Mouse (Mus musculus) c-Kit-positive CD71-positive TER-119-positive erythroid progenitor cells, embryonic 14.5 days (primary cell): ENCODE measurements around the gene Tecpr1.

Source experiments
- DNase-seq: peaks from one replicate; pipeline ENCODE4 v3.0.0-alpha.2; 2013; ENCODE audit warnings: low spot score

The Tecpr1 gene

GRCm38 (mm10) chr5:144223503-144223862, at the start of gene Tecpr1:
TSS of gene Tecpr1 (minus strand) at chr5:144223615.
- peak; percentile 90 for DNase-seq

- DNase-seq: no peak
These were observed 48.4 kb upstream of the Tecpr1 start for GRCm38 (mm10) chr5:144271772-144272171.

- no peak for DNase-seq
These were observed 47.7 kb upstream of the Tecpr1 start for GRCm38 (mm10) chr5:144271118-144271517.

GRCm38 (mm10) chr5:144270420-144270819, 47.0 kb upstream of the Tecpr1 start:
- no peak for DNase-seq

- no peak for DNase-seq
These were observed 46.5 kb upstream of the Tecpr1 start for GRCm38 (mm10) chr5:144269926-144270325.

- DNase-seq: peak; percentile 27
These were observed 44.3 kb upstream of the Tecpr1 start for GRCm38 (mm10) chr5:144267535-144268241.

- DNase-seq: no peak
These were observed 40.1 kb upstream of the Tecpr1 start for GRCm38 (mm10) chr5:144263496-144263895.

- no peak for DNase-seq
These were observed 39.7 kb upstream of the Tecpr1 start for GRCm38 (mm10) chr5:144263082-144263481.

- DNase-seq: no peak
These were observed 38.4 kb upstream of the Tecpr1 start for GRCm38 (mm10) chr5:144261829-144262228.

GRCm38 (mm10) chr5:144261309-144261708, 37.9 kb upstream of the Tecpr1 start:
- DNase-seq: no peak

GRCm38 (mm10) chr5:144260464-144260863, 37.0 kb upstream of the Tecpr1 start:
- no peak for DNase-seq

- no peak for DNase-seq
These were observed 35.8 kb upstream of the Tecpr1 start for GRCm38 (mm10) chr5:144259228-144259627.

GRCm38 (mm10) chr5:144258687-144259086, 35.3 kb upstream of the Tecpr1 start:
- no peak for DNase-seq

- DNase-seq: no peak
These were observed 34.8 kb upstream of the Tecpr1 start for GRCm38 (mm10) chr5:144258131-144258611.

- no peak for DNase-seq
These were observed 34.2 kb upstream of the Tecpr1 start for GRCm38 (mm10) chr5:144257451-144258110.

- DNase-seq: no peak
These were observed 33.5 kb upstream of the Tecpr1 start for GRCm38 (mm10) chr5:144256888-144257287.

- DNase-seq: no peak
These were observed 33.1 kb upstream of the Tecpr1 start for GRCm38 (mm10) chr5:144256541-144256870.

- peak; percentile 21 for DNase-seq
These were observed 32.5 kb upstream of the Tecpr1 start for GRCm38 (mm10) chr5:144255632-144256540.

- peak; percentile 91 for DNase-seq
These were observed 31.6 kb upstream of the Tecpr1 start for GRCm38 (mm10) chr5:144254811-144255631.

- no peak for DNase-seq
These were observed 30.9 kb upstream of the Tecpr1 start for GRCm38 (mm10) chr5:144254122-144254810.

- DNase-seq: no peak
These were observed 29.8 kb upstream of the Tecpr1 start for GRCm38 (mm10) chr5:144253212-144253611.
